Mouse (Mus musculus): Measurements from ENCODE around the gene Guk1. TPM values are rescaled to one million over a fixed set of nuclear protein-coding genes. Genes with fewer than 3 reads are reported as not detected.

Gene Guk1
- polyA plus RNA-seq (2012; rRNA removed): 138 and 152 TPM in 2 replicates

DNA sequence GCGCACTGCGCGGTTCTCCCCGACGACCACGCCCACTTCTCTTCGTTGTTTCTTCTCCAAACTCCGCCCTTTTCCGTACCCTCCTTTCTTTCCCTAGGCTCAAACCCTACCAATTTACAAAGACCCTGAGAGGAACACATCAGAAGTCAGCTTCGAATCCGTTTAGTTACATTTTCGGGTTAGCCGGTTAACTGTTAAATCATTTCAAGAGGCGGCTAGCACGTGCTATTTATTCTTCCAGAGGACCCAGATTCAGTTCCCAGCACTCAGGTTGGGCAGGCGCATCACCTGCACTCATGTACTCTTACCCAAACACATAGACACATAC is at the start of gene Guk1:
Guk1 (minus strand) TSS at position 154 of the 328 bp plus-strand sequence.

DNA sequence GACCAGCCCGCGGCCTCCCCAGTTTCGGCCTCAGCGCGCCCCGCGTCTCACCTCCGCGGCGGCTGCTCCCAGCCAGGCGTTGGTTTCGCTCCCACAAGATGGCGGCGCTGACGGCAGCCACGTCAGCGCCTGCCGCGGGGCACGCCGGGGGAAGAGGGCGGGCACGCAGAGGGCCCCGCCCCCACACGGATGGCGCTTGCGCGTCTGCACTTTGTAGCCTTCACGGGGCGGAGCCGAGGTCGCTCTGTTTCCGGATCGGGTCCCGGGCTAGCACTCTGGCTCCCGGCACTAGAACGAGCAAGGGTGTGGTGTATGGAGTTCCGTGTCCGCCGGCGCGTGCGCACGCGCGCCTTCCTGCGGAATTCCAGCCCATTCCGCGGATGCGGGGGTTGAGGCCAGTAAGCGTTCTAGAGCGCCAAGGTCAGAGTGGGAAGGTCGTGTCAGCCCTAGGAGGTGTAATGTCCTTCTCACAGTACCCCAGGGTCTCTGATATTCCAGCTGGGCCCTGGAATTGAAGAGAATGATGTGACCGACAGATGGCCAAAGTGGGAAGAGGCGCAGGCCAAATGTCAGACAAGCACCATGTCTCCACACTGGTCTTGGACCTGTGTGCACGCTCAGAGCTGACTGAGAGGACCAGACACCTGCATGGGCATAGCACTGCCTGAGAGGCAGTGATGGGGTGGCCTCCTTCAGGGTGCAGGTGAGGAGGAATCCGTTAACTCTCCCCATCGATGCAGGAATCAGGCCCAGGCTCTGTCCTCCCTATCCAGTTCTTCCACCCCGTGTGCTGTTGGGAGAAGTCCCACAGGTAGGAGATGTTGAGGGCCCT is 36.3 kb upstream of the Guk1 start, which contains the start of gene Arf1:
Arf1 (minus strand) TSS at position 149 of the 832 bp plus-strand sequence.

DNA sequence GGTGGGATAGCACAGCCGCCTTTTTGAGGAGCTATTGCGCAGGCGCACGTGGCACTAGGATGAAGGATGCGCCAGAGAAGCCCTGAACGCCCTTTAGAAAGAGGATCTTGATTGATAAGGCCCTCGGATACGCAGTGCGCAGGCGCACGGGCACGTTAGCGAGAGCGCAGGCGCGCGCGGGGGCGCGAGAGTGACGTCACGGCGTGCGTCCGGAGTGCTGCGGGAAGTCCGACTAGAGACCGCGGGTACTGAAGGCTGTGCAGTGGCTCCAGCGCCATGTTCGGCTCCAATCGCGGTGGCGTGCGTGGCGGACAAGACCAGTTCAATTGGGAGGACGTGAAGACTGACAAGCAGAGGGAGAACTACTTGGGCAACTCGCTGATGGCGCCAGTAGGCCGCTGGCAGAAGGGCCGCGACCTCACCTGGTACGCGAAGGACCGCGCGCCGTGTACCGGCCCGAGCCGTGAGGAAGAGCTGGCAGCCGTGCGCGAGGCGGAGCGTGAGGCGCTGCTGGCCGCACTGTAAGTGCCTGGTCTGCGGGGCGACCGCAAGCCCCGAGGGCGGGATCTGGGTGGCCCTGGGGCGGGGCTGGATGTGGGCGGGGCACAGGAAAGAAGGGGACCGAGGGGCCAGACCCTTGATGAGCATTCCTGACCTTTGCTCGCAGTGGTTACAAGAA is 16.3 kb upstream of the Guk1 start, which contains the start of gene 2310033P09Rik:
2310033P09Rik (plus strand) TSS at position 169 of the 679 bp plus-strand sequence.

DNA sequence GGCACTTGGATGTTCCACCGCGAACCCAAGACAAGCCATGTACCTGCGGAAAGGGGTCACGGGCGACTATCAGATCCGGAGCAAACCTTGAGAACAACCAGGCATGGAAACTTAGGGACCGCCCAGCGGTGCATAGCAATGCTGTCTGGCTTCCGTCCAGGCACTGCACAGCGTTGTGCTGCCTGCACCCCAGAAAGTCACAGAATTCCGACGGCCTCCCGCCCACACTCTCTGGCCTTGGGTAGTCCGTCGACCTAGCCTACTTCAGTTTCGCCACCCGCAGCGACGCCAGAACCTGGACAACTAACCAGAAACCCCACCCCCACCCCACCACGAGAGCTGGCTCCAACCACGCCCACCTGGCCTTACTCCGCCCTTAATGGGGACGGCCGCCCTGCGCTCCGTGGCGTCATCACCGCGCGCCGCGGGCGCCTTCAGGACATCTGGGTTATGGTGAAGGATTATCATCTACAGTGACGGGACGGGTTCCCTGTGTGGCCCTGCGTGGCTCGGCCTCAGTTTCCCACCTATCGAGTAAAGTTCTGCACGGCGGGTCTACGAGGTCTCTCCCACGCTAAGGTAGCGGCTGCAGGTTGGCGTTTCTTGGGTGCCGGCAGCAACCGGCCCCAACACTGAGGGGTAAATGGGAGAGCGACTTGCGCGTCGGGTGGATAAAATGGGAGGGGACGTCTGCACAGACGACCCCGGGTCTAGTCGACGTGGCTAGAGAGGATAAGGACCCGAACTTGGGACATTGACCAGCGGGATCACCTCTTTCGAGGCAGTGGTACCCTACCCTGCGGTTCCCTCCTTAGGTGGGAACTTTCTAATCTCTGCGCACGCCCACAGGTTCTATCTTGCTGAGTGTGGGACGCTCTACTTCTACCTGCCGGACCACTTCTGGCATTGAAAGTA is 10.3 kb upstream of the Guk1 start, which contains the start of gene Mrpl55:
Mrpl55 (plus strand) TSS at position 406 of the 915 bp plus-strand sequence.

DNA sequence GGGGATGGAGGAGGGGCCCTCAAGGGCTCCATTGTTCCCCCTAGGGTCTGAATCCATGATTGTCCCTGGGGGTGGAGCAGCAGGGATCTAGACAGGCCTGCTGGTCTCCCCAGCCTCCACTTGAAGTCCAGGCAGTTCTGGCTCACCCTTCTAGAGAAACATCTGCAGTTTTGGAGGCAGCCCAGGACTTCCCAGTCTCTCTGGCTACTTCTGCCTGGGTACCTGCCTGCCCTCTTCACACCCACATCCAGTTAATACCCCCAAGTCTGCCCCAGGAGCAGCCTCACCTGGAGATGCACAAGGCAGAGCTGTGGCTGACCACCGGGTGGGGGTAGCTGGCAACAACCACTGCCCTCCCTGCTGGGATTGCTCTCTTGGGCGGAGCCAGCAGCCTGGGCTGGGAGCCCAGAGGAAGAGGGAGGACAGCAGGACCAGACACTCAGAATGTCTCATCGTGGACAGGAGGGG is 9.1 kb downstream of the Guk1 start, which contains the start of gene Gjc2:
Gjc2 (minus strand) TSS at position 350 of the 468 bp plus-strand sequence.

DNA sequence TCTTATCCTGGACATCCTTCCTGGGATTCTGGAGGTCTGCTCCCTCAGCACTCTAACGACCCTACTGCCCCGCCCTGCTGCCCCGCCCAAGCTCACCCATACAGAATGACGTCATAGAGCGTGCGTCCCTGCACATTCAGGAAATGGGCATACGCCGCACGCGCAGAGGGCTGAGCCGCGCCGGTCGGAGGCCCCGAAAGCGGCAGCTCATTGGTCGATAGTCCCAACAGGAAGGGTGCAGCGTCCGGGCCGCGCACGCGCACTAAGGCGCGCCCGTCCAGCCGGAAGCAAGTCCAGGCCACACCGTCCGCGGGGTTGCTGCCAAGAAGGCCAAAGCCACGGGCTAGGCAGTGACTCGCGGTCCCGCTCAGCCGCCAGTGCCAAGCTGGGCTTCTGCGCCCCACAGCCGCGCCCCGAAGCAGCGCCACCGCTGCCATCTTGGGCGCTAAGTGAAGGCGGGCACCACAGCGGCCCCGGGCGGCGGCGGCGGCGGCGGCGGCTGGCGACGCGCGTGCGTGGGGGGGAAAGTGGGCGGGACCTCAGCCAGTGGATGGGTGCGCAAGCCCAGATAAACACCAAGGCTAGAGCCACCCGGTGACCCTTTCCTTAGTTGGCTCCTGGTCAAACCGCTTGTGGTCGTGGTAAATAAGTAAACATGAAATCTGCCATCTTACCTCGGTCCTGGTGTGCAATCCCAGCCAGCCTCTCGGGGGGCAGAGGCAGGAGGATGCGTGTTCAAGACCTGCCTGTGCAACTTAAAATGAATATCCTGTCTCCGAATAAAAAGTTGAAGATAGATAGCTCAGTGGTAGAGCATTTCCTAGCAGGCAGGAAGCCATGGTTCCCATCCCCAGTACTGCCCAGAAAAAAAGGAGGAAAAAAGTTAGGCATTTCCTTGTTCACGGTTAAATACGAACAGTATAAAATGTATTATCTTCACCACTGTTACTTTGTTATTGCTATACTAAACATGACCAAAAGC is 28.5 kb downstream of the Guk1 start, which contains the start of gene Iba57:
Iba57 (minus strand) TSS at position 485 of the 982 bp plus-strand sequence.

DNA sequence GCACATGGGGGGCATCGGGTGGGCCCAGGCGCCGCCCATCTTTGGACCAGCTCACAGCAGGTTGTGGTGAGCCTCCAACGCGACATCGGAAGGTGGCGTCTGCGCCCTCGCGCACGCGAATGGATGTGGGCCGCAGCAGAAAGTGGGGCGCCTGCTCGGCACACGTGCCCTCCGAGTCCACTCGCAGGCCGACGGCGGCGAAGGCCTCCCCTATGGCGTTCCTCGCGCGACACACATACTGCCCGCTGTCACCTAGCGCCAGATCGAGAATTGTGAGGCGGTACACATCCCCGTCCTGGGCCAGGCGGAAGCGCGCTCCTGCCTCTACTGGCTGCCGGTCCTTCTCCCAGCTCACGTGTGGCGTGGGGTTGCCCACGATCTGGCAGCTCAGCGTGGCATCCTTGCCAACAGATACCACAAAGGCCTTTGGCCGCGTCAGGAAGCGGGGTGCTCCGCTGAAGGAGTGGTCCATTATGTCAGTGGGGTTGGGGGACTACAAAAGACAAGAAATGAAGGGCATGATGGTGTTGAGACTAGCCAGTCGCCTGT is 56.0 kb downstream of the Guk1 start, which contains the start of gene Obscn:
Obscn (minus strand) TSS at position 499 of the 549 bp plus-strand sequence.

Other genes with a start within 250 kb of the Guk1 start
- 589 and 846 TPM in 2 replicates for gene Hist3h2ba, start 243.3 kb downstream of the Guk1 start, polyA plus RNA-seq (2012; rRNA removed)
- 100 and 126 TPM in 2 replicates for gene Hist3h2a, start 237.5 kb downstream of the Guk1 start, polyA plus RNA-seq (2012; rRNA removed)
- gene Trim17, start 237.5 kb downstream of the Guk1 start, polyA plus RNA-seq (2012; rRNA removed): 1.8 and 1.9 TPM in 2 replicates
- gene Trim11, start 214.1 kb downstream of the Guk1 start, polyA plus RNA-seq (2012; rRNA removed): 29.6 and 30.8 TPM in 2 replicates
- 0.74 and 2.6 TPM in 2 replicates for gene Obscn, start 55.8 kb downstream of the Guk1 start, polyA plus RNA-seq (2012; rRNA removed)
- 6.6 and 6.9 TPM in 2 replicates for gene Iba57, start 28.5 kb downstream of the Guk1 start, polyA plus RNA-seq (2012; rRNA removed)
- gene Gjc2, start 9.0 kb downstream of the Guk1 start, polyA plus RNA-seq (2012; rRNA removed): 0.64 and 0.93 TPM in 2 replicates
- gene Mrpl55, start 10.3 kb upstream of the Guk1 start, polyA plus RNA-seq (2012; rRNA removed): 44.4 and 50.2 TPM in 2 replicates
- 39.9 and 41.4 TPM in 2 replicates for gene 2310033P09Rik, start 16.1 kb upstream of the Guk1 start, polyA plus RNA-seq (2012; rRNA removed)
- 564 and 587 TPM in 2 replicates for gene Arf1, start 36.1 kb upstream of the Guk1 start, polyA plus RNA-seq (2012; rRNA removed)
- gene Wnt3a, start 98.5 kb upstream of the Guk1 start, polyA plus RNA-seq (2012; rRNA removed): 0.91 and 0.98 TPM in 2 replicates
- 3.6 and 5.2 TPM in 2 replicates for gene Wnt9a, start 114.7 kb upstream of the Guk1 start, polyA plus RNA-seq (2012; rRNA removed)
- 0.14 and 0.20 TPM in 2 replicates for gene Prss38, start 183.4 kb upstream of the Guk1 start, polyA plus RNA-seq (2012; rRNA removed)

All from central nervous system, embryonic 14 days (tissue).